Mouse (Mus musculus): Measurements from ENCODE around the gene Gstm1. TPM values are rescaled to one million over a fixed set of nuclear protein-coding genes. Genes with fewer than 3 reads are reported as not detected.

The Gstm1 gene
- total and polyA plus RNA-seq, 3 experiments: 0.31 to 6.7 TPM; not detected in 1

DNA sequence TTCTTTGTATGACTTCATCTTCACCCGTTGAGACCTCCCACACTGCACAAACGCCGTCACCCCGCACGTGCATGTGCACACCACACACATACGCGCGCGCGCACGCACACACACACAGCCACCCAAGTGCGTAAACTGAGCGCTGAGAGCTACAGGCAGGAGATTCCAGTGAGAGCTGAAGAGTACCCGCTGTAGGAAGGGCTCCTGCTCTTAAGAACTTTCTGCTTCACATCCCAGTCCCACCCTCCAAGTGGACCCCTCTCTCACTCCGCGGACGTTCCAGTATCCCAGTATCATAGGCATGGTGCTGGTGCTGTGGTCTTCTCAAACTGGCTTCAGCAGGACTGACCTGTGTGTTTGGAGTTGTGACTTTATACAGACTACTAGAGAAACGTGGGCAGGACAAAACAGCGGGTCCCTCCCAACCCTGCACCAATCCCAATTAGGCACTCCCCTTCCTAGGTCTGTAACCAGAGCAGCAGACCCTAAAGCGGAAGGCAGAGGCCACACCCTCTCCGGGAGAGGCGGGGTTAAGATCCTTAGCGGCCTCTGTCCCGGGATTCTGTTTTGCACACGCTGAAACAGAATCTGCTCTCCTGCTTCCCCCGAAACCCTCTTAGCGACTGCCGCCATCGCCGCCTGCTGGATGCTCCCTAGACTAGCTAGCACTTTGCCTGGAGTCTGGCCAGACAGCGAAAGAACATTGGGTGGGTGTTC is at the start of gene Gstm1 (continued):
- no peak for TF ChIP-seq KAT2A (conservative IDR thresholded peaks at IDR 0.05; ENCODE audit: low read depth, low read length)
- TF ChIP-seq ZMIZ1 (IDR thresholded peaks at IDR 0.05; ENCODE audit: low read depth, low read length): no peak
- no peak for TF ChIP-seq NELFE (IDR thresholded peaks at IDR 0.05; ENCODE audit: low read depth, low read length)
- peak in 1 of 2 experiments; percentile 36; a peak in 1 of 4 replicates for TF ChIP-seq POLR2A (IDR thresholded peaks at IDR 0.05; ENCODE audit: control insufficient read depth in 1 of 2, insufficient read depth in 1 of 2, low read depth in 1 of 2, low read length in 2 of 2, poor library complexity in 1 of 2)

DNA sequence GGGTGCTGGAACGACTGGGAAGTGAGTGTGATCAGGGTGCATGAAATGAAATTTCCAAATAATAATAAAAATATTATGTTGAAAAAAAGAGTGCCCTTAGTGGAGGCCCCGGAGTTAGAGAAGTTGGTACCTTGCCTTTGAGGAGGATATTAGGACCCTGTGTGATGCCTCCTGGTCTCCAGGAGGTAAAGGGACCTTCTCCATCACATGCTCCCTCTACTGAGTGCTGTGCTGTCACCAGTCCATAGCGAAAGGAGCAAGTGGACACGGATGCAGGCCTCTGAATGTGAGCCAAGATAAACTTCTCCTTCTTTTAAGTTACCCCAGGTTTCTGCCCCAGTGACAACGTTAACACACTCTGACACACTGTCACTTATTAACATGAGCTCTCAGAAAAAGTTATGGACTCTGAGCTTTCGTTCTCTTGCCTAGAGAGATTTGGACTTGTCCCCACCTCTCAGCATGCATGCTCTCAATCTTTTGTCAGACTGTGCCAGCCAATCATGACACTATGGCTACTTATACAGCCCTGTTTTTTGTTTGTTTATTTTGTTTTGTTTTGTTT is 49.7 kb upstream of the Gstm1 start:
- no peaks in the 10 kb centered on the region for H3K27me3 ChIP-seq (ENCODE audit: control insufficient read depth in 1 of 2, insufficient read depth in 2 of 2, low read length in 2 of 2)
- no peaks in the 10 kb centered on the region for H3K79me2 ChIP-seq (ENCODE audit: control insufficient read depth, insufficient read depth, low read length, poor library complexity)
- TF ChIP-seq NELFE (IDR thresholded peaks at IDR 0.05; ENCODE audit: low read depth, low read length) (no peak), MAX (IDR thresholded peaks at IDR 0.05; ENCODE audit: low read length) (no peak), ZKSCAN1 (IDR thresholded peaks at IDR 0.05; ENCODE audit: low read depth, low read length) (no peak), CTCF (IDR thresholded peaks at IDR 0.05 in 2 of 3, conservative IDR thresholded peaks at IDR 0.05 in 1 of 3; ENCODE audit: control insufficient read depth in 1 of 3, insufficient read depth in 1 of 3, low read depth in 2 of 3, low read length in 3 of 3, poor library complexity in 1 of 3, severe bottlenecking in 1 of 3) (no peak)
- H3K27ac ChIP-seq (ENCODE audit: control insufficient read depth, low read depth, low read length): no peak overlapping the region
- H3K4me3 ChIP-seq (ENCODE audit: control insufficient read depth in 1 of 2, insufficient read depth in 1 of 2, low read depth in 2 of 2, low read length in 2 of 2): no peak overlapping the region
- DNase-seq (ENCODE audit: low read depth, low spot score): no peak
- H3K36me3 ChIP-seq (ENCODE audit: control insufficient read depth in 1 of 2, insufficient read depth in 2 of 2, low read length in 2 of 2): peaks cover 0 to 7% of the 10 kb centered on the region in 2 experiments; a peak in 2 of 4 replicates
- H3K9me3 ChIP-seq (replicated peaks; ENCODE audit: insufficient read depth, low read length): no peaks in the 10 kb centered on the region
- H3K4me1 ChIP-seq (ENCODE audit: control insufficient read depth in 1 of 2, insufficient read depth in 2 of 2, low read length in 2 of 2): peaks cover 4 to 9% of the 10 kb centered on the region in 2 experiments; a peak in 3 of 4 replicates
- H3K9ac ChIP-seq (ENCODE audit: control insufficient read depth, low read depth, low read length, poor library complexity, severe bottlenecking): no peak overlapping the region

DNA sequence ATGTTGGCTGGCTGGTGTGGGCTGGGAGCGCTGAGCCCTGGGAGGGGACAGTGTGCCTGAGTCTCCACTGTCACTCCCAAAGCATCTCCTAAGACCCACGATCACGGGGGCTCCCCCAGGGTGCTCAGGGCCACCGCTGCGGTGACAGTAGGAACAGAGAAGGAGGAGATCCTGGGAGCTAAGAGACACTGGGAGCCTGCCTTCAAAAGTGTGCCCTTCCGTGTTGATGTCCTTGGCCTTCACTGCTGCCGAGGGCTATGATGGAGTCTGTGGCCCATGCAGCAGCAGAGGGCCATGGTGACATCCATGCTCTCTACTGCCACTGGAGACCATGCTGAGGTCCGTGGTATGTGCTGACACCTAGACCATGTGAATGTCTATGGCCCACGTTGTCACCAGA is 47.8 kb upstream of the Gstm1 start:
- Histone ChIP-seq H3K79me2 (ENCODE audit: control insufficient read depth, insufficient read depth, low read length, poor library complexity) (no peaks in the 10 kb centered on the region), H3K36me3 (ENCODE audit: control insufficient read depth in 1 of 2, insufficient read depth in 2 of 2, low read length in 2 of 2) (peaks cover 0 to 7% of the 10 kb centered on the region in 2 experiments; a peak in 2 of 4 replicates), H3K27me3 (ENCODE audit: control insufficient read depth in 1 of 2, insufficient read depth in 2 of 2, low read length in 2 of 2) (no peaks in the 10 kb centered on the region), H3K4me3 (ENCODE audit: control insufficient read depth in 1 of 2, insufficient read depth in 1 of 2, low read depth in 2 of 2, low read length in 2 of 2) (no peak overlapping the region), H3K9me3 (replicated peaks; ENCODE audit: insufficient read depth, low read length) (no peaks in the 10 kb centered on the region), H3K27ac (ENCODE audit: control insufficient read depth, low read depth, low read length) (no peak overlapping the region), H3K9ac (ENCODE audit: control insufficient read depth, low read depth, low read length, poor library complexity, severe bottlenecking) (no peak overlapping the region), H3K4me1 (ENCODE audit: control insufficient read depth in 1 of 2, insufficient read depth in 2 of 2, low read length in 2 of 2) (peaks cover 4 to 9% of the 10 kb centered on the region in 2 experiments; a peak in 3 of 4 replicates)
- no peak for DNase-seq (ENCODE audit: low read depth, low spot score)
- TF ChIP-seq CTCF (IDR thresholded peaks at IDR 0.05 in 2 of 3, conservative IDR thresholded peaks at IDR 0.05 in 1 of 3; ENCODE audit: control insufficient read depth in 1 of 3, insufficient read depth in 1 of 3, low read depth in 2 of 3, low read length in 3 of 3, poor library complexity in 1 of 3, severe bottlenecking in 1 of 3) (no peak), ELF1 (IDR thresholded peaks at IDR 0.05; ENCODE audit: low read depth, low read length) (no peak)

DNA sequence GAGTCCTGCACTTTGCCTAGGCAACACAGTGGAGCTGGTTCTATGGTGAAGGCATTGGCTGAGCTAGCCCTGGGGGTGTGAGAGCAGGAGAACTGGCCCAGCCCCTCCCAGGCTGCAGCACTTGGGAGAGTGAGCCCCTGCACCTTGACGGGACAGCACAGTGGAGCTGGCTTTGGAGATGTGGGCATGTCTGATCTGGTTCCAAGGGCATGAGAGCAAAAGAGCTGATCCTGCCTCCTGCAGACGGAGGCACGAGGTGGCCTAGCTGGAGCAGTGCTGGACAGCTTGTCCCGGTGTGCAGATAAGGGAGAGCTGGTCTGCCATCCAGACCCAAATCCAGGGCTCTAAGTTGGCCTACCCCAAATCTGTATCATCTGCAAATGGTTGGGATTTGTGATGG is 46.9 kb upstream of the Gstm1 start:
- no peak for DNase-seq (ENCODE audit: low read depth, low spot score)
- Histone ChIP-seq H3K4me1 (ENCODE audit: control insufficient read depth in 1 of 2, insufficient read depth in 2 of 2, low read length in 2 of 2) (peaks cover 4 to 6% of the 10 kb centered on the region in 2 experiments; a peak in 3 of 4 replicates), H3K79me2 (ENCODE audit: control insufficient read depth, insufficient read depth, low read length, poor library complexity) (no peaks in the 10 kb centered on the region), H3K27me3 (ENCODE audit: control insufficient read depth in 1 of 2, insufficient read depth in 2 of 2, low read length in 2 of 2) (no peaks in the 10 kb centered on the region), H3K9me3 (replicated peaks; ENCODE audit: insufficient read depth, low read length) (no peaks in the 10 kb centered on the region), H3K4me3 (ENCODE audit: control insufficient read depth in 1 of 2, insufficient read depth in 1 of 2, low read depth in 2 of 2, low read length in 2 of 2) (no peak overlapping the region), H3K9ac (ENCODE audit: control insufficient read depth, low read depth, low read length, poor library complexity, severe bottlenecking) (no peak overlapping the region), H3K27ac (ENCODE audit: control insufficient read depth, low read depth, low read length) (no peak overlapping the region), H3K36me3 (ENCODE audit: control insufficient read depth in 1 of 2, insufficient read depth in 2 of 2, low read length in 2 of 2) (peaks cover 0 to 3% of the 10 kb centered on the region in 2 experiments; a peak in 1 of 4 replicates)
- no peak for TF ChIP-seq EP300 (IDR thresholded peaks at IDR 0.05; ENCODE audit: low read depth in 1 of 2, low read length in 2 of 2)
- TF ChIP-seq MEF2A (IDR thresholded peaks at IDR 0.05; ENCODE audit: extremely low read depth, insufficient replicate concordance, low read depth, low read length, poor library complexity, severe bottlenecking): no peak
- no peak for TF ChIP-seq ELF1 (IDR thresholded peaks at IDR 0.05; ENCODE audit: low read depth, low read length)
- TF ChIP-seq JUND (IDR thresholded peaks at IDR 0.05; ENCODE audit: low read depth, low read length): no peak
- TF ChIP-seq CHD1 (IDR thresholded peaks at IDR 0.05; ENCODE audit: low read depth, low read length): no peak
- TF ChIP-seq TCF12 (IDR thresholded peaks at IDR 0.05; ENCODE audit: low read depth, low read length): no peak
- TF ChIP-seq TBP (IDR thresholded peaks at IDR 0.05; ENCODE audit: low read depth, low read length): no peak
- TF ChIP-seq MYC (IDR thresholded peaks at IDR 0.05; ENCODE audit: low read depth, low read length): no peak
- no peak for TF ChIP-seq USF1 (IDR thresholded peaks at IDR 0.05; ENCODE audit: low read depth, low read length)
- TF ChIP-seq MYB (IDR thresholded peaks at IDR 0.05; ENCODE audit: low read depth, low read length): no peak

Data from MEL (cell line).